8 mouse cellular contexts compared by ENCODE assay signal in the genomic region with DNA sequence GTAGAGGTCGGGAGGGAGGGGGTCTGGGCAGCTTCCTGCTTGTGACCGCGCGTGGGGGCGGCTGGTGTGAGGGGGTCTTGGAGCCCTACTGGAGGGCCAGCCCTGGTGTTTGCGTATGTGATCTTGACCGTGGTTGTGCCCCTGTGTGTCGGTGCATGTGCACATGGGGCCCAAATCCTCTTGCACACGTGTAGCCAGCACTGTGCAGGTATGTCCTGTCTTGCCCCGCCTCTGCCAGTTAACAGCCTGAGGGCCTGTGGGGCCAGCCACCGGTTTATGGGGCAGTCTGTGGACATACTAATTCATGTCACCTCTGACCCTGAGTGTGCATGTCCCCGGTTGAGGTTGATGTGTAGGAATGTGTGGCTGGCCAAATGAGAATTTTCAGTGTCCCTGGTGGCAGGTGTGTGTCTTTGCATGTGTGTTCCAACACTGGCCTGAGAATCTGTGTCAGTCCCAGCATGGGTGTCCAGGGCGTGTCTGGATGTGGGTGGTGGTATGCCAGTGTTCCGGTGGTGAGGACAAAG. TPM values are rescaled to one million over a fixed set of nuclear protein-coding genes. Genes with fewer than 3 reads are reported as not detected.
DNase-seq lines count a peak whose midpoint lies in the region; ATAC-seq and TF ChIP-seq lines count a peak whose summit lies in the region.

No protein-coding gene starts in this region.

- peaks cover 82% of the 10 kb centered on the region for H3K4me1 ChIP-seq in heart, embryonic 12.5 days (replicated peaks)
- peaks cover 89% of the 10 kb centered on the region for H3K4me1 ChIP-seq in hindbrain, embryonic 13.5 days (replicated peaks)
- peaks cover 34% of the 10 kb centered on the region for H3K4me1 ChIP-seq in liver, postnatal 0 days (ENCODE audit: insufficient read depth)

- H3K9ac ChIP-seq in heart, embryonic 12.5 days: peak overlapping the region; percentile 93
- peak overlapping the region; percentile 89 for H3K9ac ChIP-seq in hindbrain, embryonic 13.5 days
- H3K9ac ChIP-seq in liver, postnatal 0 days (replicated peaks): peak overlapping the region; percentile 54; the same call in 1 of the 2 replicates

- TF ChIP-seq CTCF in liver, postnatal 0 days (IDR thresholded peaks at IDR 0.05; ENCODE audit: low read depth): peak; percentile 44

- WGBS in heart, embryonic 12.5 days: 12% methylated on average over 13 of the region's 14 CpGs
- 7% methylated on average over 11 of the region's 14 CpGs for WGBS in hindbrain, embryonic 13.5 days
- WGBS in liver, postnatal 0 days (ENCODE audit: insufficient replicate concordance): 22% methylated on average over 9 of the region's 14 CpGs

- DNase-seq in heart, postnatal 4 days: no peak
- DNase-seq in embryo, embryonic 9.5 days (ENCODE audit: extremely low spot score): peak; percentile 61
- DNase-seq in liver, postnatal 0 days: peak; percentile 40
- no peak for DNase-seq in spleen, postnatal 36 days (ENCODE audit: low spot score in 2 of 2)
- DNase-seq in gastrocnemius, postnatal 10 days: no peak

- H3K4me2 ChIP-seq in heart, embryonic 12.5 days: peak overlapping the region; percentile 100
- peak overlapping the region; percentile 85 for H3K4me2 ChIP-seq in hindbrain, embryonic 13.5 days
- peak overlapping the region; percentile 97 for H3K4me2 ChIP-seq in liver, postnatal 0 days (ENCODE audit: low read depth, low read length)

- peak overlapping the region; percentile 92 for H3K4me3 ChIP-seq in heart, embryonic 12.5 days
- H3K4me3 ChIP-seq in hindbrain, embryonic 13.5 days: peak overlapping the region; percentile 69
- H3K4me3 ChIP-seq in liver, postnatal 0 days (ENCODE audit: low read depth, low read length): peak overlapping the region; percentile 61

- peak overlapping the region; percentile 68; the same call in 1 of the 2 replicates for H3K27ac ChIP-seq in heart, embryonic 12.5 days (ENCODE audit: poor library complexity, severe bottlenecking)
- H3K27ac ChIP-seq in hindbrain, embryonic 13.5 days: peak overlapping the region; percentile 95
- H3K27ac ChIP-seq in liver, postnatal 0 days (ENCODE audit: low read depth): no peak overlapping the region

- H3K36me3 ChIP-seq in heart, embryonic 12.5 days: no peaks in the 10 kb centered on the region
- H3K36me3 ChIP-seq in hindbrain, embryonic 13.5 days: peaks cover 4% of the 10 kb centered on the region; the same call in 1 of the 2 replicates
- no peaks in the 10 kb centered on the region for H3K36me3 ChIP-seq in liver, postnatal 0 days (replicated peaks; ENCODE audit: insufficient read depth, low read length)

- ATAC-seq in heart, embryonic 12.5 days (ENCODE audit: insufficient number of reproducible peaks, low FRiP score): 0 out of 2 replicates have a peak, but pooled peaks have one; percentile 3
- ATAC-seq in CD4-positive, CD25-positive, alpha-beta regulatory T cell, adult 4 months: peak; percentile 55
- 0 out of 2 replicates have a peak, but pooled peaks have one; percentile 12 for ATAC-seq in hindbrain, embryonic 13.5 days (ENCODE audit: low FRiP score)
- peak; percentile 24; the same call in 1 of the 2 replicates for ATAC-seq in liver, postnatal 0 days

- no peaks in the 10 kb centered on the region for H3K9me3 ChIP-seq in heart, embryonic 12.5 days (replicated peaks)
- H3K9me3 ChIP-seq in hindbrain, embryonic 13.5 days: no peaks in the 10 kb centered on the region
- H3K9me3 ChIP-seq in liver, postnatal 0 days (ENCODE audit: low read length): no peaks in the 10 kb centered on the region

- no peaks in the 10 kb centered on the region for H3K27me3 ChIP-seq in heart, embryonic 12.5 days (replicated peaks)
- no peaks in the 10 kb centered on the region for H3K27me3 ChIP-seq in hindbrain, embryonic 13.5 days
- H3K27me3 ChIP-seq in liver, postnatal 0 days (ENCODE audit: insufficient read depth, low read length): peaks cover 23% of the 10 kb centered on the region

- no peak for TF ChIP-seq EP300 in liver, postnatal 0 days (IDR thresholded peaks at IDR 0.05; ENCODE audit: low read depth)

RNA-seq across cellular contexts. Expression of gene Syngap1, which starts 8.1 kb away (rescaled TPM):
- polyA plus RNA-seq in heart, embryonic 12.5 days (2016; fragmentation: Nextera tagmentation; extraction: Ambion mirVana): 1.2 and 2.2 TPM in 2 replicates
- total RNA-seq in heart, postnatal 4 days (2021): 10 to 100 TPM; 12.6 to 13.4 TPM
- not detected for polyA plus RNA-seq in CD4-positive, CD25-positive, alpha-beta regulatory T cell, adult 4 months (2017; shearing (Covaris generic))
- polyA plus RNA-seq in hindbrain, embryonic 13.5 days (2015; fragmentation: Nextera tagmentation; extraction: Ambion mirVana): 4.6 and 5.9 TPM in 2 replicates
- 0.19 and 0.33 TPM in 2 replicates for polyA plus RNA-seq in liver, postnatal 0 days (2015; fragmentation: Nextera tagmentation; extraction: Ambion mirVana)
- total RNA-seq in gastrocnemius, postnatal 10 days (2021): 10 to 100 TPM in 1 of 2 experiments, 1 to 10 TPM in 1; 8.2 to 11.8 TPM

RNA-seq across cellular contexts. Expression of gene Cuta, which starts 9.7 kb away (rescaled TPM):
- 148 and 155 TPM in 2 replicates for polyA plus RNA-seq in heart, embryonic 12.5 days (2016; fragmentation: Nextera tagmentation; extraction: Ambion mirVana)
- total RNA-seq in heart, postnatal 4 days (2021): 100 to 1,000 TPM in 1 of 2 experiments, 10 to 100 TPM in 1; 97.2 to 106 TPM
- 100 to 1,000 TPM; 153 to 166 TPM for polyA plus RNA-seq in CD4-positive, CD25-positive, alpha-beta regulatory T cell, adult 4 months (2017; shearing (Covaris generic))
- polyA plus RNA-seq in hindbrain, embryonic 13.5 days (2015; fragmentation: Nextera tagmentation; extraction: Ambion mirVana): 133 and 148 TPM in 2 replicates
- polyA plus RNA-seq in liver, postnatal 0 days (2015; fragmentation: Nextera tagmentation; extraction: Ambion mirVana): 83.4 and 87.1 TPM in 2 replicates
- total RNA-seq in gastrocnemius, postnatal 10 days (2021): 10 to 100 TPM; 87.9 to 91.1 TPM

RNA-seq across cellular contexts. Expression of gene Phf1, which starts 16.3 kb away (rescaled TPM):
- 9.0 and 9.4 TPM in 2 replicates for polyA plus RNA-seq in heart, embryonic 12.5 days (2016; fragmentation: Nextera tagmentation; extraction: Ambion mirVana)
- 1 to 10 TPM; 9.9 to 10.0 TPM for total RNA-seq in heart, postnatal 4 days (2021)
- polyA plus RNA-seq in CD4-positive, CD25-positive, alpha-beta regulatory T cell, adult 4 months (2017; shearing (Covaris generic)): 10 to 100 TPM; 11.1 to 12.1 TPM
- polyA plus RNA-seq in hindbrain, embryonic 13.5 days (2015; fragmentation: Nextera tagmentation; extraction: Ambion mirVana): 17.9 and 19.2 TPM in 2 replicates
- 2.5 and 2.7 TPM in 2 replicates for polyA plus RNA-seq in liver, postnatal 0 days (2015; fragmentation: Nextera tagmentation; extraction: Ambion mirVana)
- total RNA-seq in gastrocnemius, postnatal 10 days (2021): 1 to 10 TPM; 5.1 to 8.1 TPM

RNA-seq across cellular contexts. Expression of gene Zbtb9, which starts 23.9 kb away (rescaled TPM):
- polyA plus RNA-seq in heart, embryonic 12.5 days (2016; fragmentation: Nextera tagmentation; extraction: Ambion mirVana): 10.3 and 10.7 TPM in 2 replicates
- 1 to 10 TPM; 3.9 to 5.5 TPM for total RNA-seq in heart, postnatal 4 days (2021)
- polyA plus RNA-seq in CD4-positive, CD25-positive, alpha-beta regulatory T cell, adult 4 months (2017; shearing (Covaris generic)): 10 to 100 TPM; 11.5 to 15.6 TPM
- 17.8 and 18.0 TPM in 2 replicates for polyA plus RNA-seq in hindbrain, embryonic 13.5 days (2015; fragmentation: Nextera tagmentation; extraction: Ambion mirVana)
- 3.3 and 4.4 TPM in 2 replicates for polyA plus RNA-seq in liver, postnatal 0 days (2015; fragmentation: Nextera tagmentation; extraction: Ambion mirVana)
- total RNA-seq in gastrocnemius, postnatal 10 days (2021): 1 to 10 TPM; 2.7 to 3.9 TPM

RNA-seq across cellular contexts. Expression of gene Kifc5b, which starts 32.2 kb away (rescaled TPM):
- polyA plus RNA-seq in heart, embryonic 12.5 days (2016; fragmentation: Nextera tagmentation; extraction: Ambion mirVana): 5.2 and 5.7 TPM in 2 replicates
- 10 to 100 TPM; 15.0 to 15.2 TPM for total RNA-seq in heart, postnatal 4 days (2021)
- polyA plus RNA-seq in CD4-positive, CD25-positive, alpha-beta regulatory T cell, adult 4 months (2017; shearing (Covaris generic)): 1 to 10 TPM; 1.4 to 3.3 TPM
- polyA plus RNA-seq in hindbrain, embryonic 13.5 days (2015; fragmentation: Nextera tagmentation; extraction: Ambion mirVana): 3.6 and 4.5 TPM in 2 replicates
- 1.6 and 2.7 TPM in 2 replicates for polyA plus RNA-seq in liver, postnatal 0 days (2015; fragmentation: Nextera tagmentation; extraction: Ambion mirVana)
- total RNA-seq in gastrocnemius, postnatal 10 days (2021): 1 to 10 TPM; 2.5 to 4.1 TPM

Comparison
In these comparisons a context has a peak if more than half of its experiments do, and no peak if none do; other contexts are left out.
1. ATAC-seq: peak in every context shown above with its lines; median percentile 55 in CD4-positive, CD25-positive, alpha-beta regulatory T cell, adult 4 months; 24 in liver, postnatal 0 days; 12 in hindbrain, embryonic 13.5 days; 3 in heart, embryonic 12.5 days.
2. DNase-seq: peak in embryo, embryonic 9.5 days (single experiment) and liver, postnatal 0 days (single experiment); none in heart, postnatal 4 days (single experiment), spleen, postnatal 36 days (0 of 2) and gastrocnemius, postnatal 10 days (single experiment).
3. Peak in every context shown above with its lines, with median percentiles within 50 percentile points of each other: H3K4me2 ChIP-seq, H3K4me3 ChIP-seq and H3K9ac ChIP-seq.